Mouse (Mus musculus): ENCODE data around the gene Nup85.

- TF ChIP-seq CTCF (conservative IDR thresholded peaks at IDR 0.05; ENCODE audit: low read length) (no peak), POU5F1 (IDR thresholded peaks at IDR 0.05; ENCODE audit: borderline replicate concordance, low read length) (no peak), NANOG (IDR thresholded peaks at IDR 0.05; ENCODE audit: borderline replicate concordance, low read length) (no peak)
Measured at GRCm38 (mm10) chr11:115603128-115603475, 38.9 kb downstream of the Nup85 start.
